ENCODE assay signal across 24 mouse cellular contexts in genomic region chr11:88952117-88952516, GRCm38 (mm10). TPM values are rescaled to one million over a fixed set of nuclear protein-coding genes. Genes with fewer than 3 reads are reported as not detected.
DNase-seq lines count a peak whose midpoint lies in the region; TF ChIP-seq lines count a peak whose summit lies in the region.
"Had no signal": no experiment of that assay in that cellular context is flagged by ENCODE, and none has a peak within 500 bp of the region (broad histone marks: within the 10 kb centered on the region; RNA-seq: fewer than 3 reads in every experiment).

No protein-coding gene starts in this region.

- peaks cover 59% of the 10 kb centered on the region for H3K4me1 ChIP-seq in E14TG2a.4 (replicated peaks; ENCODE audit: low read depth, low read length)
- H3K4me1 ChIP-seq in ES-E14 (ENCODE audit: control insufficient read depth in 2 of 2, insufficient read depth in 2 of 2, low read length in 2 of 2, poor library complexity in 1 of 2): peaks cover 12 to 13% of the 10 kb centered on the region in 2 experiments; a peak in 3 of 4 replicates
- H3K4me1 ChIP-seq: embryonic facial prominence, embryonic 12.5 days had no signal

- TF ChIP-seq CTCF in E14TG2a.4 (conservative IDR thresholded peaks at IDR 0.05; ENCODE audit: low read length): no peak

- DNase-seq in A20 (ENCODE audit: low read depth, low spot score): peak; percentile 35
- DNase-seq in ES-E14 (ENCODE audit: low read depth, low spot score): no peak
- DNase-seq in natural killer cell, adult 2 months (ENCODE audit: low spot score in 2 of 2): no peak
- DNase-seq in left cerebral cortex, adult 11 months (ENCODE audit: low spot score): no peak
- DNase-seq in embryo, embryonic 9.5 days (ENCODE audit: extremely low spot score): no peak
- DNase-seq in heart, postnatal 36 days: no peak
- DNase-seq: adrenal gland, adult 2 months; adrenal gland, postnatal 10 days; adrenal gland, postnatal 25 days; cerebellum, adult 11 months; cerebellum, adult 18-20 months; cerebellum, adult 8-10 months; cerebellum, adult 9-11 months; cerebellum, postnatal 14 days; cerebellum, postnatal 36 days; embryo, embryonic 11 days; forebrain, postnatal 0 days had no signal

- no peaks in the 10 kb centered on the region for H3K27me3 ChIP-seq in E14TG2a.4 (ENCODE audit: insufficient read depth, low read length)
- H3K27me3 ChIP-seq: embryonic facial prominence, embryonic 12.5 days; forebrain, embryonic 13.5 days; forebrain, embryonic 15.5 days had no signal

- H3K27ac ChIP-seq in ES-E14 (ENCODE audit: insufficient read depth, low read depth, low read length, poor library complexity, severe bottlenecking): peak overlapping the region; percentile 4; the same call in 1 of the 2 replicates
- H3K27ac ChIP-seq: embryonic facial prominence, embryonic 10.5 days; embryonic facial prominence, embryonic 12.5 days; forebrain, embryonic 13.5 days; forebrain, embryonic 15.5 days had no signal

- in situ Hi-C loops in ES-E14 (cut with MboI; ENCODE audit: low sequenced_read_pairs in 2 of 2, unreplicated experiment in 2 of 2): no loop called here

- H3K9ac ChIP-seq in ES-E14 (ENCODE audit: insufficient read depth, low read depth, low read length, poor library complexity, severe bottlenecking): no peak overlapping the region; the same call in 1 of the 2 replicates
- H3K9ac ChIP-seq: embryonic facial prominence, embryonic 12.5 days; forebrain, embryonic 13.5 days; forebrain, embryonic 15.5 days; forebrain, postnatal 0 days had no signal

- intact Hi-C loops in heart, postnatal 36 days (cut with DNase I): loop anchor here (5.0 to 10.0 kb wide), 2 partner anchors 90 to 187 kb away; partner anchors contain the start of gene Akap1

- H3K9me3 ChIP-seq in E14TG2a.4 (ENCODE audit: low read length) (no peaks in the 10 kb centered on the region), ES-E14 (ENCODE audit: control insufficient read depth, insufficient read depth, low read depth, low read length) (no peaks in the 10 kb centered on the region)
- H3K9me3 ChIP-seq: embryonic facial prominence, embryonic 10.5 days; embryonic facial prominence, embryonic 12.5 days; forebrain, embryonic 13.5 days; forebrain, embryonic 15.5 days had no signal

- H3K36me3 ChIP-seq in E14TG2a.4 (ENCODE audit: insufficient read depth, low read length) (peaks cover 37% of the 10 kb centered on the region), ES-E14 (ENCODE audit: control insufficient read depth, insufficient read depth, low read length, poor library complexity, severe bottlenecking) (peaks cover 18% of the 10 kb centered on the region)
- H3K36me3 ChIP-seq: forebrain, embryonic 15.5 days had no signal

- H3K4me3 ChIP-seq in E14TG2a.4 (replicated peaks; ENCODE audit: low read length) (peak overlapping the region; percentile 51), ES-E14 (ENCODE audit: insufficient read depth in 1 of 2, low read depth in 1 of 2, low read length in 2 of 2, poor library complexity in 1 of 2, severe bottlenecking in 1 of 2) (peak overlapping the region in 1 of 2 experiments; percentile 11; a peak in 1 of 4 replicates)
- H3K4me3 ChIP-seq: embryonic facial prominence, embryonic 10.5 days; embryonic facial prominence, embryonic 12.5 days; forebrain, embryonic 13.5 days; forebrain, embryonic 15.5 days had no signal

TF ChIP-seq in ES-E14, 5 proteins besides CTCF, POLR2A, EP300 and RAD21:
- 0 out of 2 replicates have a peak, but pooled peaks have one; percentile 9 for TF ChIP-seq ZNF384 (IDR thresholded peaks at IDR 0.05; ENCODE audit: low read depth, low read length)
- TF ChIP-seq ZC3H11A (IDR thresholded peaks at IDR 0.05; ENCODE audit: borderline replicate concordance, low read depth, low read length): no peak

RNA-seq across cellular contexts. Expression of gene Scpep1, which starts 3.1 kb away (rescaled TPM):
- total RNA-seq in ES-E14 (2012; rRNA removed): 140 and 208 TPM in 2 replicates
- total RNA-seq in heart, postnatal 36 days (2021): 10 to 100 TPM; 19.2 to 21.7 TPM

RNA-seq across cellular contexts. Expression of gene Elobl, which starts 14.6 kb away (rescaled TPM):
- 0.95 and 1.6 TPM in 2 replicates for total RNA-seq in ES-E14 (2012; rRNA removed)
- total RNA-seq in heart, postnatal 36 days (2021): not detected
- total RNA-seq: adrenal gland, adult 2 months; adrenal gland, postnatal 10 days; adrenal gland, postnatal 25 days; adrenal gland, postnatal 4 days; common myeloid progenitor, adult 5-6 weeks; forebrain, postnatal 0 days had no signal

RNA-seq across cellular contexts. Expression of gene Coil, which starts 17.9 kb away (rescaled TPM):
- 28.8 and 37.8 TPM in 2 replicates for total RNA-seq in ES-E14 (2012; rRNA removed)
- 1 to 10 TPM; 4.9 TPM for total RNA-seq in heart, postnatal 36 days (2021)

RNA-seq across cellular contexts. Expression of gene Trim25, which starts 47.1 kb away (rescaled TPM):
- 37.8 TPM in 2 replicates for total RNA-seq in ES-E14 (2012; rRNA removed)
- total RNA-seq in heart, postnatal 36 days (2021): 10 to 100 TPM; 23.1 to 27.3 TPM
